Mouse (Mus musculus): ENCODE measurements around the gene Fam241b.

The Fam241b gene

DNA sequence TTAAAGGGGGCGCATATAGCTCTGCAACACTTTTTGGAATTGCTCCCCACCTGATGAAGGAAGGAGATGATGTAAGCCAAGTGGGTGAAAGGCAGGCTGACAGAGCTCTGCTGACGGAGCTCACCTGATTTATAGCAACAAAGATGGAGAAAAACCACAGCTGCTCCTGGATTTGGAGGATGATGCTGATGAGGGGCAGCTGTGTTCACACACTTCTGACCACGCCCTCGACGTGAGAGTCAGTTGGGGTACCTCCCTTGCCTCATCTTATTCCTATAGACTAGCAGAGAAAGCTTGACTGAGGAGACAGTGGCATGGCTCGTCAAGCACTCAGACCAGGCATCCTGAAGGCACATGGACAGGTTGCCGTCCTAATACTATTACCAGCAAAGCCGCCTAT is at the start of gene Fam241b:
Gene Fam241b, minus strand, starts transcription at position 101 of the 400 bp plus-strand sequence.
- no peak for DNase-seq

DNA sequence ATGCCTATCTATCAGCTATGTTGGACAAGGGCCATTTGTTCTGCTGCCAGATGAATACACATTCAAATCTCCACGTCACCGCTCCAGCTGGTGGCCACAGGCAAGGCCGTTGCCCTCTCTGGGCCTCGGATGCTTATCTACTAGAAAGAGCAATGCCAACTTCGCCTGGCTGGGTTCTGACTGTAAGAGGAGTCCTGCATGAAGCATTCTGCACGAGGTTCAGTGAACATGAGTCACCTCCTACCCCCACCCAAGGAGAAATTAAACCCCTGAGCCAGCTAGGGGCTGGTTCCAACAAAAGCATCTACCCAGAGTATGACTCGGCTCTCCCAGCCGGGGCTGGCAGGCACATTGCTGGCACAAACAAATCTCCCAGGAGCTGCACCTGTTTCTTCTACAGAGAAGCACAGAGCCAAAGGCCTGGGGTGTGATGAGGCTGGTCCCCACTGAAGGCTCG is 49.0 kb upstream of the Fam241b start:
- DNase-seq = no peak

DNA sequence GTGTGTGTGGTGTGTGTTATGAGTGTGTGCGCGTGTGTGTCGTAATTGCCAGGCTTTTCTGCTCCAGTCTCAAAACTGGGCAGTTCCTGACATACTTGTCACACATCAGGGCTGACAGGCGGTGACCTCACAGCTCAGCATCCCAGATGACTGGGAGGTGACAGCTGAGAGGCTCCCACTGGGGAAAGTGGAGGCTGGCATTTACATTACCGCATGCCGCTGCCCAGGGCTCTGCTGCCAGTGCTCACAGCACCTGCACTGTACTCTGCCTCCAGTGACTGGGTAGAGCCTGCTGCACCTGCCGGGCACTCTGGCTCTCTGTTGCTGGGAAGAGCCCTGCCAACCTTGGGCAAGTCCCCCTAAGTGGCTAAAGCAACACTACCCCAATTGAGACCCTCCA is 47.1 kb upstream of the Fam241b start:
- DNase-seq = no peak

DNA sequence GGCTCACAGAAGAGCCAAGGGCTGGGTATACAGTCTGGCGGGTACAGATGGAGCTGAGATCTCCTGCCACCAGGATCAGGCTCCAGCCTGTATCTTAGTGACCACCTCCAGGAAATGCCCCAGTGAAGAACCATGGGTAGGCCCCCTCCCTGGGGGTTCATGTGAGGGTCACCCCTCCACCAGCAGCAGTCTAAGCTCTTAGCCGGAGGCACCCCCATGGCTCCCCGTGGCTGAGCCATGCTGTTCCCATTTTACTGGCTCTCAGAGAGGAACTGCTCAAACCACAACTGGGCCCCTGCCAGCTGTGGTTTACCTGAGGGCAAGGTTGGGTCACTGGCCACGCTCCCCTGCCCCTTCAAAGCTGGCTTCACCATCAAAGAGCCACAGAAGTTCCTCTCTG is 46.2 kb upstream of the Fam241b start:
- DNase-seq = no peak

DNA sequence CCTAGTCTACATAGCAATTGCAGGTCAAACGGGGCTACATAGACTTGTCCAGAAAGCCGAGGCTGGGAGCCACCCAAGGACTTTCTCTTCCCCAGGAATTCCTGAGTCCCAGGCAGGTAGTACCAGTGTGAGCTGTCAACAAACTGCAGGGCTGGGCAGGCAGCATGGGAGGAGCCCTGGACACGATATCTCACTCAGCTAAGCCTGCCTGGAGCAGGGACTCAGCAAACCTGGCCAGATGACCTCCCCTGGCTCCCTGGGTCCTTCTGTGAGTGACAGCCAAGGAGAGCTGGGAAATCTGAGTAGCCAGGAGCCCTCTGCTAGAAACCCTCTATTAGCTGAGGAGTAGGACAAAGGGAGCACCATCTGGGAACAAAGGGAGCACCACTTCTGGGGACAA is 45.6 kb upstream of the Fam241b start:
- DNase-seq = no peak

DNA sequence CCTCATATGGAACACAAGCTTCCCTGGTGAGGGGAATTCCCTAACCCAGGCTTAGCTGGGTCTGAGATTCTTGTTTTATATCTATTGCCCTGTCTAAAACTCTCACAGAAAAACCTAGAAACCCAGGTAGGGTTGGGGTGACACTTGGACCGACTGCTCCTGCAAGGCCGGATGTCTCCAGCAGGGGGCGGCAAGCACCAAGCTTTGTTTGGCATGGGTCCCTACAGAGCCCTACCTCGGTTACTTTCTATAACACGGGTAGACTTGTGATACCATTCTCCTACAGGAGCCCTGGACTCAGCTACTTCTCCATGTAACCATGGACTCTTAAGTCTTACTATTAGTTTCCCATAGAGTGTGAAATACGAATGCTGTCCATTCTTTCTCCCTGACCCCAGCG is 43.2 kb upstream of the Fam241b start:
- DNase-seq = peak; percentile 83

DNA sequence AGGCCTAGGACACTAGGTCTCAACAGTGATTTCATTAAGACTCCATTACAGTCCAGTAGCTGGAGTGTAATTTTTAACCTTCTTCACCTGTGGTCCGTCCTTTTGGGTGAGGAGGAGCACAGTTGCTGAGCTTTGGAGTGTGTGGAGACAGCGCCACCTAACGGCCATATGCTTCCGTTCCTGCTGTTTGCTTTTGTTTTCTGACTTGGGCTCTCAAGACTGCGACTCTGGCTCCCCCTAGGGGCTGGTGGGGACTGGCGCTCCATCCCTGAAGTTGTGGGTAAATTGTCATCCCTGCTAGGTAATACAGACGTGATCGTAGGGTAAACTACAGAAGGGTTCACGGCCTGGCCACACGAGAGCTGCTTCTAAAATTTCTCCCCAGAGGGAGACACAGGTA is 39.3 kb upstream of the Fam241b start:
- peak; percentile 92 for DNase-seq

DNA sequence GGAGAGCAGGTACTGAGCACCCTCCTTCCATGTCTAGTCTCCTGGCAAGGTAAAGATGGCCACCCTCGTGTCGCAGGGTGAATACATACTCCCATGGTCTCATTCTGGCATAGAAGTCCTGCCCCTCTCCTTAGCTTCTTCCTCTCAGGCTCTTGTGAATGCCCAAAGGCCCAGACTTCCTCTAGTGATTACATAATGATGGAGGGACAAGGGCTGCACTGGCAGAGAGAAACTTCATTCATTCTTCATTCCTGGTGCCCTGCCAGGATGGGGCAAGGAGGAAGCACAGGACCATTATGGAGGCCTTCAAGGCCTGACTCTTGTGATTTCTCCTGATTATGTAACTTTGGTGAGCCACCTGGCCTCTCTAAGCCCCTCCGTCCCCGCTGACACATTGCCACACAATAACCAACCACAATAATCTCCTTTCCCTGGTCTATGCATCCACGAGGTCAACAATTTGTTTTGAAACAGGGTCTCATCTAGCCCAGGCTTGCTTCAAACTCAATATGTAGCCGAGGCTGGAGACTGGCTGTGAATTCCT is 38.8 kb upstream of the Fam241b start:
- no peak for DNase-seq

DNA sequence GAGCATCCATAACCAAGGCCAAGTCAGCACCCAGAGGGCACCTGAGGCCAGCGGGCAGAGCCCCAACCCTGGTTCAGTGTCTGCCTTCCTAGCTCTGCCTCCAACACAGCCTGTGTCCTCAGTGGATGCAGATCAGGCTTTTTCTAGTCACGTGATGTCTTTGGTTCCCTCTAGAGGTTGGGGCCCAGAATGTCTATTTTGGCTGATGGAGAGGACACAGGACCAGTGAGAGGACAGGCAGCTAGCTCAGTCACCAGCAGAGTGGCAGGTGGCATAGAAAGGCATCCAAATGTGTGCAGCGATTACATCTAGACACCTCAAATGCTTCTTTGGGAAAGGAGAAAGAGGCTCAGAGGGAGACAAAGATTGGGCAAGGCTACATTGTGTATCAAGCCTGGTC is 38.0 kb upstream of the Fam241b start:
- no peak for DNase-seq

DNA sequence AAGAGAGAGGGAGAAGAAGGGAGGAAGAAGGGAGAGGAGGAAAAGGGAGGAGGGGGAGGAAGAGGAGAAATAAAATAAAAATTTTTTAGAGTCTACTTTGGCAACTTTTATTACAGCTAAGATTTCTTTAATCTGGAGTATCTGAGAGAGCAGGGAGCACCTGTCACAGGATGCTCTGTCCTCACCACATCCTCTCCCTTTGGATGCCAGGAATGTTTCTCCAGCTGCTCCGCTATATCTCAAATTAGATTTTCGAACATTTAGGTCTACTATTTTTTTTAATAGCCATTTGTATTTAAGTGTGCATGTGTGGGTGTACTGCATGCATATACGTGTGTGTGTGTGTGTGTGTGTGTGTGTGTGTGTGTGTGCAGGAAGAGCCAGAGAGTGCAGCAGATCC is 36.2 kb upstream of the Fam241b start:
- DNase-seq = no peak

DNA sequence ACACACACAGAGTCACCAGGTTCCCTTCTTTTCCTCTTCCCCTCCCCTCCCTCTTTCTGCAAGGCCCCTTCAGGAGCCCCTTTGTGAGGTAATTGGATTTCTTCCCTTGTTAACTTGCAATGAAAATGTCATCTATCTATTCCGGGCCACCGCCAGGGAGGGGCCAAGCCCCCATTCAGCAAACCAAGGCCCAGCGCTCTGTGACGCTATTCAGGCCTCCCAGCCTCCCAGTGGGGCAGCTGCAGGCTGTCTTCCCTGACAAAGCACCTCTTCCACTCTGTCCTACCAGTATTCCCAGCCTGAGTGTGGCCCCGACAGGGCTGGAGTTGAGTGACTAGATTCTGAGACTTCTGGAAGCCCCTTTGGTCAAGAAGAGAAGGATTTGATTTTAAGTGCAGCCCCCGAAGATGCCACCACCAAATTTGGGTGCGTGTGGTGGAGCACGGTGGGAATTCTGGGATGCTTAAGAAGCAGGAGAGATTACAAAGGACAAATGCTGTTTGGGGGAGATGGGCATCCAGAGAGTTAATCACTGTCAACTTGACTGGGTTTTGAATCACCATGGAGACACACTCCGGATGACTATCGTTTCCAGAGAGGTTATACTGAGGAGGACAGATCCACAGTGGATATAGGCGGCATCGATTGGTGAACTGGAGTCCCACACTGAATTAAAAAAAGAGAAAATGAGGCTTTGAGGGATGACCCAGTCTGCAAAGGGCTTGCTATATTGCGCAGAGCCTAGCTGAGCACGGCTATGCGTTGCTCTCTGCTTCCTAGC is 31.0 kb upstream of the Fam241b start:
- no peak for DNase-seq

DNA sequence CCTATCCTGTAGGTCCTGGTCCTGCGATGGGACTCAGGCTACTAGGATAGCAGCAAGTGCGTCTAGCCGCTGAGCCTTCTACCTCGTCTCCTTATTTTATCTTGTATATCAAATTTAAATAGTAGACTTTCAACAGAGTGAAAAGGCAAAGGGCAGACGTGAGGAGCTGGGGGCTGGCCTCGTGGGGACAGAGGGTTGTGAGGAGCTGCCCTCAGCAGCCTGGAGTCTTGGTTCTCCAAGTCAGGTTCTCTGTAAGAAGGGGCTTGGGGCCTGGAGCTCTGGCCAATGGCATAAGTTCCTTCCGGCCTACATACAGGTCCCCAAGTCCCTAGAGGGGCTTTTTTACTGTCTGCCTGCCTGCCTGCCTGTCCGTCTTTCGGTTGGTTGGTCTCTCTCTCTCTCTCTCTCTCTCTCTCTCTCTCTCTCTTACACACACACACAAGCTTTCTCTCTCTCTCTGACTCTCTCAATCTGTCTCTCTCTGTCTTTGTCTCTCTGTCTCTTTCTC is 30.3 kb upstream of the Fam241b start:
- no peak for DNase-seq

DNA sequence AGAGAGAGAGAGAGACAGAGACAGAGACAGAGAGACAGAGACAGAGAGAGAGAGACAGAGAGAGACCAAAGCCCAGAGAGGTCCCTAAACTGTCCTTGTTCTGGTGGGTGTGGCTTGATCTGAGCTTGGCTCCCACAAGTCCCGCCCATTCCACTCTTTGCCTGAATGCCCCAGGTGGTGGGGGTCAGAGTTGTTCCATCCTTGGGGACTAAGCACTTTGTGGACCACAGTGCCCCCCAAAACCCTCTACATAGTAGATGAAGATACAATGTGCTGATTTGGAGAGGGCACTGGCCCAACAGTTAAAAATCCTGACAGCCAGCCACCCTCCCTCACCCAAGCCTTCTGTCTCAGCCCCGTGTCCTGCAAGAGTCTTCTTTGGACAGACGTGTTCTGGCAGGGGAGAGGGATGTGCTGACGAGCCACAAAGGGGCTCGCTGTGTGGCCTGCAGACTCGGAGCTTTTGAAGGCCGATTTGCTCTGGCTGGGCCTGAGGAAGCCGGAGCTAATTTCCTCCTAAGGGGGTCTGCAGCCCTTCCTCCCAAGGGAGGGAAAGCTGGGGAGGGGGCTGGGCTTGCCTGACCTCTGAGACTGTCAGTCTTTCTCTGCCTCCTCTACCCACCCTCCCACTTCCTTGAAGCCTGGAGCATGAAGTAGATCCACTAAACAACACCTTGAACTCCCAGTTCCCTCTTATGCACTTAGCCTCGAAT is 29.3 kb upstream of the Fam241b start:
- DNase-seq = no peak

DNA sequence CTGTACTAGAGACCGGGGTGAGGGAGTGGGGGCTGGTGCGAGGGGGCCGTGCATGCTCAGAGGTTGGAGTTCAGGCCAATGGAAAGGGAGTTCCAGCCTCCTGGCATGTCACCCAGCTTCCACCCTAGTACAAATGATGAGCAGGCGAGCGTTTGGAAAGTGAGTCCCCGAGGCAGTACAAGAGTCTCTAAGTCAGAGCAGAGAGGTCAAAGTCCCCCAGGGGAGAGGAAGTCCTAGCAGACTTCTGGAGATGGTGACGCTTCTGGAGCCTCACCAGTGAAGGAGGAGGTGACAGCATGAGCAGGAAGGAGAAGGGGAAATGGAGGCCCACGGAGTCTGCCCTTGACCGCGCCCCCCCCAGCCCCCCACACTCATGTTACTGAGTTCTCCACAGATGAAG is 18.7 kb upstream of the Fam241b start:
- no peak for DNase-seq

DNA sequence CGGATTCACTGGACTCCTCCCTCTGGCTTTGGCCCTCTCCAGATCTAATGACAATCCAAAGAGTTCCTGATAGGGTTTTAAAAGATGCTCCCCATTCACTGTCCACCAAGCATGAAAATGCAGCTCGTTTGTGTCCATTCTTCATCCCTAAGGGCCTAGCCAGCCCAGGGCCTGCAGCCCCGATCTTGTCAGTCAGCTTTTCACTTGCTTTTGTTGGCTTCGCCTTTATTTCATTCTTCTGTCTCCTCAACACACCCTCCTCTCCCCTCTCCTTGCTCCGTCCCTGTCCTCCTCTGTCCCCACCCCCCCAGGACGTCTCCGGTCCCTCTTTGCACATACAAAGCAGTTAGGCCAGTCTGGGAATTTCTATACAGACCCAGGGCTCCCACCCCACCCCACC is 6.2 kb upstream of the Fam241b start:
- no peak for DNase-seq

DNA sequence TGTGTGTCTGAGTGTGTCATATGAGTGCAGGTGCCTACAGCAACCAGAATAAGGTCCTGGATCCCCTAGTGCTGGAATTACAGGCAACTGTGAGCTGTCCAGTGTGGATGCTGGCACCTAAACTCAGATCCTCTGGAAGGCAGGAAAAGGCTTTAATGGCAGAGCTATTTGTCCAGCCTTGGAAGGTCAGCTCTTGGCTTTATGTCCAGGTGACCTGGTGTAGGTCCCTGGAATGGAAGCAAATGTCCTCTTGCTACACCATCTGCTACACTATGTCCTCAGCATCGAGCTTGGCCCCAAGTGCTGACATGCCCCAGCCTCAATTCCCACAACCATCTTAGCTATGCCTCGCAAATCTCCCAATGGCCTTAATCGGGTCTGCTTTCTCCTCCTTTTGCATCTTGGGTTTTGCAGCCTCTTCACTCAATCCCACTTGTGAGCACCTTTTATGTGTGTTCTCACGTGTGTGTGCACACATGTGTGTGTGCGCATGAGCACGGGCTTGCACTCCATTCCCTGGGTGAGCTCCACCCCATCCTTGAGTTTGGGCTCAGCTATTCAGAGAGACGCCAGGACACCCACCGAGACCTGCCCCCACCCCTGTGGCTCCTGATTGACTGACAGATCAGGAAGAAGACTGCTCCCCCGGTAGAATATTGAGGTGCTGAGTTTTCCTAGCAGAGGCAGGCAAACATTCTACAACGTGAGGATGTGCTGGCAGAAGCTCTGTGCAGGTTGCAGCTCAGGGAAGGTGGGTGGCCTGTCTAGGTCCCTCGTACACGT is 3.9 kb upstream of the Fam241b start:
- no peak for DNase-seq

DNA sequence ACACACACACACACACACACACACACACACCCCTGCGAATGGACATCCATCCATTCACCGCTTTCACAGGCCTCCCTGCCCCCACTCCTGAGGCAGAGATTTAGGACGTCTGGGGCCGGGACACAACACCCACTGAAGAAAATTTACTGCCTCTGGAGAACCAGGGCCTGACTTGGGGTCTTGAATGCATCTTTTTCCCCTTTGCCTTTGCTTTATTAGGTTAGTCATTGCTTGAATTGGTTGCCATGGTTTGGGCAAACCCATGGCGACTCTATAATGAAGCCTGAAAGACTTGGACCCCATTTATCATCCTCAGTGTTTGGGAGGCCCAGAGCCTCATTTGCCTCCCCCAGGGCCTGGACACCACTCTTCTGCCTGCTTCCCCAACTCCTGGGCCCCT is 2.2 kb upstream of the Fam241b start:
- DNase-seq = no peak

DNA sequence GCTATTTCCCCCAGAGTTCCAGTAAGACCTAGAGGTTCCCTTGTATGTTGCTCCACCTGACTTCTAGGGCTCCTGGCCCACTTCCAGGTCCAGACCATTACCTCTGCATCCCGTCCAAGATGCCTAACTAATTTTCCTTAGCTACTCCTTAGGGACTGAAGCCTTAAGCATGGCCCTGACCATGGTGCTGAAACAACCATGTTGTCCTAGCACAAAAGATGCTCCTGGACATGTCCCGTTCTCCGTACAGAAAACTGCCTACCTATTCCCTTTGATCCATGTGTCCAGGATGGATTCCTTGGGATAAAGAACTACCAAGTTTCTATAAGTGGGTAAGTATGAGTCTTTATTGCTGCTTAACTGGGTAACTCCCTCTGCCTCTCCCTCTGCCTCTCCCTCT is 5.7 kb downstream of the Fam241b start:
- no peak for DNase-seq

DNA sequence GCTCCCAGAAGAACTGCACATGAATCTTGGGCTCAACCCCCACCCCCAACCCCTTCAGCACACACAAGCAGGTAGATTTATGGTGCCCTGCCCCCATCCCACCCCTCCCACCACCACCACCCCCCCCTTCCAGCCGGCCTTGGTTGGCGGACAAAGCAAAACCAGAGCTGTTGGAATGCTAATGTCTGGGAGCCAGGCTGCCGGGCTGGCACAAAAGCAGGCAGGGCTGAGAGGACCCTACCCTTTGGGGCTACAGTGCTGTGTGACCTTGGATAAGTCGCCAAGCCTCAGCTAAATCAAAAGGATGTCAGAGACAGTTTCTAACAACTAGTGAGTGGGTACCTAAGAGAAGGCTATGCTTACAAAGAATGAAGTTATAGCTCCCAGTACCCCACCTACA is 6.6 kb downstream of the Fam241b start:
- DNase-seq = no peak

DNA sequence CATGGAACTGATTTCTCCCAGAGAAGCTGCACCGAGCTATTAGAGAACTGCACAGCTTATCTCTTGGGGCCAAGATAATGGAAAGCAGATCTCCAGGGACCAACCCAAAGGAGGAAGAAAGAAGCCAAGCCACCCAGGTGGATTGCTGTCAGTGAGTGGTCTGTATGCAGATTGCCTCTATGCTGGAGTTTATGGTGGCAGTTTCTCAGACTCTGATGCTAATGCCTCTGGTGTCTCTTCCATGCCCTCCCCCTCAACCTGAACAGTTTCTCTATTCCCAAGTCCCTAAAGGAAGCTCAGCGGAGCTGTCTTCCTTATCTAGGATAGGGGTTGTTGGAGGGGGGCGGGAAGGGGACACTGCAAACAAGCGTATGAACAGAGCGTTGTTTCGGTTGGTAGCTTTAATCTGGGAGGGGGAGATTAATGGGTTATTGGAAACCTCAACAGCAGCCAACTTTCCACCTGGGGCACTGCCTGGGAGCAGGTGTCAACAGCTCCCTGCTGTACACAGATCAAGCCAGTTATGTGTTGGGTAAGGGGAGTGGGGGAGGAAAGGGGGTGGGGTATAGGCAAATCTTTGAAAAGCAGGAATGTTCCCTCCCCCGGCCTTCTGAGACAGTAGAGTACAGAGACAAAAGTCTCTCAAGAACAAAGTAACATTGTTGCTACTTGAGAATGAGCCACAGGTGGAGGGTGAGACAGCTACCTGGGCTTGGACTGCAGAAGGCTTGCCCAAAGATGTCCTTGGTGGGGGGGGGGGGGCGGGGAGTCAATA is 7.8 kb downstream of the Fam241b start:
- no peak for DNase-seq

DNA sequence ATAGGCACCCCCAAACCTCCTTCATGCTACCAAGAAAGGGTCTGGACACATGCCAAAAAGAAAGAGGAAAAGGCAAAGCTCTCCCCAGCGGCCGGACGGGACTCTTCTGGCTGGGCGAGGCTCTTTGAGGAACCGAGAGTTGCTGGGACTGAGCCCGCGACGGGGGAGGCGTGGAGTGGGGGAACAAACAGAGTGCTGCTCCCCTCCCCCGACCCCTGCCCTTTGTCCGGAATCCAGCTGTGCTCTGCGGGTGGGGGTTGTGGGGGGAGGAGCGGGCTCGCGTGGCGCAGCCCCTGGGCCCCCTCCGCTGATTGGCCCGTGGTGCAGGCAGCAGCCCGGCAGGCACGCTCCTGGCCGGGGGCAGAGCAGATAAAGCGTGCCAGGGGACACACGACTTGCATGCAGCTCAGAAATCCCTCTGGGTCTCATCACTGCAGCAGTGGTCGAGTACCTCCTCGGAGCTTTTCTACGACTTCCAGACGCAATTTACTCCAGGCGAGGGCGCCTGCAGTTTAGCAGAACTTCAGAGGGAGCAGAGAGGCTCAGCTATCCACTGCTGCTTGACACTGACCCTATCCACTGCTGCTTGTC is 10.9 kb downstream of the Fam241b start, which contains the start of gene Neurog3:
Gene Neurog3, plus strand, starts transcription at position 400 of the 591 bp plus-strand sequence.
- no peak for DNase-seq
